Mouse (Mus musculus) MEL (cell line): ENCODE data around the gene Scrt2. TPM values are rescaled to one million over a fixed set of nuclear protein-coding genes. Genes with fewer than 3 reads are reported as not detected.

Experiments
- DNase-seq: peaks from one replicate; pipeline ENCODE4 v3.0.0; 2011; ENCODE audit warnings: low read depth, low spot score
- H3K27ac ChIP-seq: 2 replicates; pipeline ENCODE4 v1.5.1; 2012; ENCODE audit warnings: low read depth, mild to moderate bottlenecking, control low read depth, low read length, moderate library complexity; ENCODE audit not compliant: control insufficient read depth
- H3K27me3 ChIP-seq, 2 experiments: fragments of 150-350 bp in 1 of 2; sonication (generic) in 1 of 2; 2 replicates each; pipeline ENCODE4 v1.6.1; 2012; ENCODE audit warnings: low read length in 2 of 2, mild to moderate bottlenecking in 2 of 2, improper control_type of control experiment in 1 of 2, moderate library complexity in 1 of 2; ENCODE audit not compliant: insufficient read depth in 2 of 2, control insufficient read depth in 1 of 2
- H3K36me3 ChIP-seq, 2 experiments: 2 replicates each; pipeline ENCODE4 v1.6.1; 2012 to 2014; ENCODE audit warnings: low read length in 2 of 2, improper control_type of control experiment in 1 of 2, inconsistent platforms in 1 of 2, mild to moderate bottlenecking in 1 of 2; ENCODE audit not compliant: insufficient read depth in 2 of 2, control insufficient read depth in 1 of 2
- H3K4me1 ChIP-seq, 2 experiments: fragments of 150-350 bp in 1 of 2; sonication (generic) in 1 of 2; 2 replicates each; pipeline ENCODE4 v1.6.1; 2012; ENCODE audit warnings: low read length in 2 of 2, improper control_type of control experiment in 1 of 2, mild to moderate bottlenecking in 1 of 2; ENCODE audit not compliant: insufficient read depth in 2 of 2, control insufficient read depth in 1 of 2
- H3K4me3 ChIP-seq, 2 experiments: fragments of 150-350 bp in 1 of 2; sonication (generic) in 1 of 2; 2 replicates each; pipeline ENCODE4 v1.5.1; 2012; ENCODE audit warnings: low read depth in 2 of 2, low read length in 2 of 2, mild to moderate bottlenecking in 2 of 2, moderate library complexity in 2 of 2, control low read depth in 1 of 2, improper control_type of control experiment in 1 of 2; ENCODE audit not compliant: control insufficient read depth in 1 of 2, insufficient read depth in 1 of 2
- H3K79me2 ChIP-seq: 2 replicates; pipeline ENCODE4 v1.6.1; 2012; ENCODE audit warnings: mild to moderate bottlenecking, low read length, moderate library complexity; ENCODE audit not compliant: control insufficient read depth, poor library complexity, insufficient read depth
- H3K9ac ChIP-seq: 2 replicates; pipeline ENCODE4 v1.6.1; 2012; ENCODE audit warnings: low read depth, mild to moderate bottlenecking, control low read depth, low read length, moderate library complexity; ENCODE audit not compliant: control insufficient read depth, poor library complexity, severe bottlenecking
- H3K9me3 ChIP-seq: fragments of 150-350 bp; sonication (generic); replicated peaks from 2 replicates; pipeline ENCODE4 v1.6.1; 2012; ENCODE audit warnings: mild to moderate bottlenecking, low read length, improper control_type of control experiment, moderate library complexity; ENCODE audit not compliant: insufficient read depth
- CHD1 ChIP-seq: IDR thresholded peaks from 2 replicates; pipeline ENCODE4 v1.6.1; 2012; ENCODE audit warnings: low read depth, mild to moderate bottlenecking, inconsistent platforms, low read length, improper control_type of control experiment
- CTCF ChIP-seq, 3 experiments: IDR thresholded peaks in 2 of 3; conservative IDR thresholded peaks in 1 of 3; 2 replicates each; pipeline ENCODE4 v1.5.1; 2011 to 2012; ENCODE audit warnings: low read length in 3 of 3, low read depth in 2 of 3, mild to moderate bottlenecking in 2 of 3, improper control_type of control experiment in 1 of 3, inconsistent platforms in 1 of 3, mixed read lengths in 1 of 3, moderate library complexity in 1 of 3; ENCODE audit not compliant: control insufficient read depth in 1 of 3, insufficient read depth in 1 of 3, poor library complexity in 1 of 3, severe bottlenecking in 1 of 3
- ELF1 ChIP-seq: IDR thresholded peaks from 2 replicates; pipeline ENCODE4 v1.6.1; 2014; ENCODE audit warnings: low read depth, mild to moderate bottlenecking, inconsistent platforms, low read length, improper control_type of control experiment, moderate library complexity
- ETS1 ChIP-seq: IDR thresholded peaks from 2 replicates; pipeline ENCODE4 v1.6.1; 2012; ENCODE audit warnings: low read depth, mild to moderate bottlenecking, inconsistent platforms, low read length, improper control_type of control experiment, moderate library complexity
- HCFC1 ChIP-seq: IDR thresholded peaks from 2 replicates; pipeline ENCODE4 v1.6.1; 2012; ENCODE audit warnings: low read depth, mild to moderate bottlenecking, inconsistent platforms, low read length, improper control_type of control experiment, moderate library complexity
- JUND ChIP-seq: IDR thresholded peaks from 2 replicates; pipeline ENCODE4 v1.6.1; 2011; ENCODE audit warnings: low read depth, mild to moderate bottlenecking, improper control_type of control experiment, low read length
- MAX ChIP-seq: IDR thresholded peaks from 2 replicates; pipeline ENCODE4 v1.6.1; 2011; ENCODE audit warnings: low read length, improper control_type of control experiment
- MAZ ChIP-seq: IDR thresholded peaks from 2 replicates; pipeline ENCODE4 v1.6.1; 2012; ENCODE audit warnings: low read depth, mild to moderate bottlenecking, inconsistent platforms, low read length, improper control_type of control experiment
- MEF2A ChIP-seq: IDR thresholded peaks from 2 replicates; pipeline ENCODE4 v1.6.1; 2014; ENCODE audit warnings: low read depth, mild to moderate bottlenecking, inconsistent platforms, low read length, improper control_type of control experiment; ENCODE audit not compliant: poor library complexity, insufficient replicate concordance, severe bottlenecking; ENCODE audit errors: extremely low read depth
- MXI1 ChIP-seq: IDR thresholded peaks from 2 replicates; pipeline ENCODE4 v1.6.1; 2011; ENCODE audit warnings: mild to moderate bottlenecking, low read depth, low read length, improper control_type of control experiment
- NRF1 ChIP-seq: IDR thresholded peaks from 2 replicates; pipeline ENCODE4 v1.6.1; 2014; ENCODE audit warnings: low read depth, mild to moderate bottlenecking, inconsistent platforms, low read length, improper control_type of control experiment, moderate library complexity; ENCODE audit not compliant: poor library complexity, insufficient read depth, severe bottlenecking
- POLR2AphosphoS2 ChIP-seq: IDR thresholded peaks from 2 replicates; pipeline ENCODE4 v1.6.1; 2011; ENCODE audit warnings: low read length, improper control_type of control experiment
- POLR2AphosphoS5 ChIP-seq: IDR thresholded peaks from 2 replicates; pipeline ENCODE4 v1.6.1; 2012; ENCODE audit warnings: low read depth, borderline replicate concordance, mild to moderate bottlenecking, inconsistent platforms, low read length, moderate library complexity, mixed read lengths
- SIN3A ChIP-seq: IDR thresholded peaks from 2 replicates; pipeline ENCODE4 v1.6.1; 2012; ENCODE audit warnings: low read length, improper control_type of control experiment, inconsistent platforms
- SMC3 ChIP-seq: IDR thresholded peaks from 2 replicates; pipeline ENCODE4 v1.6.1; 2011; ENCODE audit warnings: low read depth, low read length, improper control_type of control experiment
- TAL1 ChIP-seq: IDR thresholded peaks from 2 replicates; pipeline ENCODE4 v1.6.1; 2012; ENCODE audit warnings: mild to moderate bottlenecking, inconsistent platforms, low read length, moderate library complexity, mixed read lengths
- UBTF ChIP-seq: IDR thresholded peaks from 2 replicates; pipeline ENCODE4 v1.6.1; 2012; ENCODE audit warnings: low read depth, mild to moderate bottlenecking, inconsistent platforms, low read length, improper control_type of control experiment, moderate library complexity, borderline replicate concordance; ENCODE audit not compliant: insufficient read depth
- USF2 ChIP-seq, 2 experiments: IDR thresholded peaks; 2 replicates each; pipeline ENCODE4 v1.6.1; 2011 to 2012; ENCODE audit warnings: improper control_type of control experiment in 2 of 2, low read length in 2 of 2, borderline replicate concordance in 1 of 2, inconsistent platforms in 1 of 2, low read depth in 1 of 2, mild to moderate bottlenecking in 1 of 2; ENCODE audit not compliant: insufficient read depth in 1 of 2
- ZC3H11A ChIP-seq: IDR thresholded peaks from 2 replicates; pipeline ENCODE4 v1.6.1; 2012; ENCODE audit warnings: low read depth, mild to moderate bottlenecking, inconsistent platforms, low read length, improper control_type of control experiment
- ZMIZ1 ChIP-seq: IDR thresholded peaks from 2 replicates; pipeline ENCODE4 v1.6.1; 2012; ENCODE audit warnings: low read depth, mild to moderate bottlenecking, inconsistent platforms, low read length, improper control_type of control experiment, moderate library complexity
- ZNF384 ChIP-seq: IDR thresholded peaks from 2 replicates; pipeline ENCODE4 v1.6.1; 2012; ENCODE audit warnings: low read depth, mild to moderate bottlenecking, inconsistent platforms, low read length, improper control_type of control experiment
- polyA plus RNA-seq, 2 experiments: library from polyadenylated mRNA; stranded (reverse) in 1 of 2; unstranded in 1 of 2; fragments of >175 nt in 1 of 2; fragments of >200 nt in 1 of 2; gene quantifications; 2 replicates each; pipeline versions ENCODE4 v1.2.1 to v1.2.4; 2012; ENCODE audit warnings: low replicate concordance in 2 of 2, low read depth in 1 of 2; ENCODE audit not compliant: insufficient read length in 2 of 2, insufficient read depth in 1 of 2, missing spikeins in 1 of 2
- total RNA-seq: library from RNA; depleted of rRNA; stranded (reverse); fragments of 300-350 nt; gene quantifications from 2 replicates; pipeline ENCODE4 v1.2.3, GENCODE M21; 2012

Scrt2 gene
- total and polyA plus RNA-seq, 3 experiments = not detected

- Histone ChIP-seq H3K79me2 (no peaks in the 10 kb centered on the region), H3K4me3 (no peak overlapping the region), H3K4me1 (peaks cover 0 to 3% of the 10 kb centered on the region in 2 experiments; a peak in 1 of 4 replicates), H3K9ac (no peak overlapping the region), H3K36me3 (peaks cover 0 to 2% of the 10 kb centered on the region in 2 experiments; a peak in 2 of 4 replicates), H3K27me3 (no peaks in the 10 kb centered on the region), H3K9me3 (no peaks in the 10 kb centered on the region), H3K27ac (no peak overlapping the region)
- TF ChIP-seq MEF2A (no peak), ZMIZ1 (no peak), SIN3A (no peak), ETS1 (no peak), TAL1 (no peak), CTCF (IDR thresholded peaks at IDR 0.05 in 2 of 3, conservative IDR thresholded peaks at IDR 0.05 in 1 of 3; ENCODE audit: control insufficient read depth in 1 of 3, insufficient read depth in 1 of 3, low read depth in 2 of 3, low read length in 3 of 3, poor library complexity in 1 of 3, severe bottlenecking in 1 of 3) (no peak), JUND (no peak), ZC3H11A (no peak), ZNF384 (no peak), POLR2AphosphoS5 (no peak), NRF1 (no peak), POLR2AphosphoS2 (no peak), SMC3 (no peak), USF2 (IDR thresholded peaks at IDR 0.05; ENCODE audit: borderline replicate concordance in 1 of 2, insufficient read depth in 1 of 2, low read depth in 1 of 2, low read length in 2 of 2) (no peak)
- no peak for DNase-seq
These were observed 9.2 kb downstream of the Scrt2 start for GRCm38 (mm10) chr2:152090486-152090885.

GRCm38 (mm10) chr2:152091342-152092056 is 10.2 kb downstream of the Scrt2 start:
- no peaks in the 10 kb centered on the region for H3K79me2 ChIP-seq
- no peak overlapping the region for H3K9ac ChIP-seq
- H3K4me3 ChIP-seq = no peak overlapping the region
- no peaks in the 10 kb centered on the region for H3K27me3 ChIP-seq
- no peaks in the 10 kb centered on the region for H3K9me3 ChIP-seq
- H3K36me3 ChIP-seq = no peaks in the 10 kb centered on the region
- DNase-seq = no peak
- no peak overlapping the region for H3K27ac ChIP-seq
- H3K4me1 ChIP-seq = no peaks in the 10 kb centered on the region
- TF ChIP-seq MAZ (no peak), MEF2A (no peak), ELF1 (no peak), JUND (no peak), MAX (no peak), ZC3H11A (no peak), POLR2AphosphoS2 (no peak), CHD1 (no peak), HCFC1 (no peak), UBTF (no peak), MXI1 (no peak)
- TF ChIP-seq, all 39 proteins: peak for 0
